Mouse (Mus musculus) small intestine, adult 2 months (tissue): Measurements from ENCODE around the gene Mpi. TPM values are rescaled to one million over a fixed set of nuclear protein-coding genes. Genes with fewer than 3 reads are reported as not detected.

Experiments
- H3K27ac ChIP-seq: fragments of 200-500 bp; 2 replicates; pipeline ENCODE4 v1.5.1; 2012; ENCODE audit warnings: low read depth, low read length, control low read depth, inconsistent platforms; ENCODE audit not compliant: insufficient read depth
- H3K27me3 ChIP-seq: fragments of 200-500 bp; 2 replicates; pipeline ENCODE4 v1.6.1; 2012; ENCODE audit warnings: mild to moderate bottlenecking, moderate library complexity, low read length, inconsistent platforms; ENCODE audit not compliant: control insufficient read depth, insufficient read depth
- H3K36me3 ChIP-seq: fragments of 200-500 bp; 2 replicates; pipeline ENCODE4 v1.6.1; 2012; ENCODE audit warnings: mild to moderate bottlenecking, low read length, control low read depth, inconsistent platforms; ENCODE audit not compliant: control insufficient read depth, insufficient read depth
- H3K4me1 ChIP-seq: fragments of 200-500 bp; 2 replicates; pipeline ENCODE4 v1.6.1; 2012; ENCODE audit warnings: low read length, inconsistent platforms, mixed read lengths; ENCODE audit not compliant: control insufficient read depth, insufficient read depth, insufficient read length
- H3K4me3 ChIP-seq: fragments of 200-500 bp; 2 replicates; pipeline ENCODE4 v1.5.1; 2012; ENCODE audit warnings: low read depth, mild to moderate bottlenecking, control low read depth, inconsistent platforms, low read length, moderate library complexity
- CTCF ChIP-seq: fragments of 200-500 bp; IDR thresholded peaks from 2 replicates; pipeline ENCODE4 v1.5.1; 2012; ENCODE audit warnings: low read depth, mild to moderate bottlenecking, control low read depth, inconsistent platforms, low read length, moderate library complexity, mixed read lengths; ENCODE audit not compliant: insufficient replicate concordance, insufficient read length; ENCODE audit errors: extremely low read depth
- POLR2A ChIP-seq: fragments of 200-500 bp; IDR thresholded peaks from 2 replicates; pipeline ENCODE4 v1.6.1; 2012; ENCODE audit warnings: low read depth, mild to moderate bottlenecking, control low read depth, inconsistent platforms, low read length, moderate library complexity
- WGBS: fragments of 180-500 bp; shearing (Covaris S2); methylation state at CpG from one replicate; pipeline ENCODE4 v1.1.7; 2018; 5-methylcytosine and 5-hydroxymethylcytosine counted together
- polyA plus RNA-seq: library from polyadenylated mRNA; depleted of rRNA; stranded (reverse); fragments of >200 nt; gene quantifications from 2 replicates; pipeline ENCODE4 v1.2.3, GENCODE M21; 2012

Gene Mpi
- polyA plus RNA-seq, 1 experiment = 117 TPM

- Histone ChIP-seq H3K27ac (peak overlapping the region; percentile 96), H3K27me3 (no peaks in the 10 kb centered on the region), H3K36me3 (no peaks in the 10 kb centered on the region), H3K4me1 (peaks cover 29% of the 10 kb centered on the region), H3K4me3 (peak overlapping the region; percentile 76)
- no peak for TF ChIP-seq POLR2A
- no peak for TF ChIP-seq CTCF
- 14% methylated on average over 13 of the region's 13 CpGs for WGBS
Measured at GRCm38 (mm10) chr9:57561711-57562099, 9.1 kb upstream of the Mpi start.

GRCm38 (mm10) chr9:57560861-57561710 lies 8.5 kb upstream of the Mpi start, which contains the start of gene Scamp2:
Gene Scamp2 (plus strand): TSS chr9:57560943.
- Histone ChIP-seq H3K27ac (peak within 1 kb of the TSS; percentile 96), H3K36me3 (no peaks in the 10 kb centered on the region), H3K27me3 (no peaks in the 10 kb centered on the region), H3K4me3 (peak within 1 kb of the TSS; percentile 76), H3K4me1 (peaks cover 24% of the 10 kb centered on the region)
- WGBS = 1% methylated on average over 37 of the region's 37 CpGs
- peak; percentile 88 for TF ChIP-seq POLR2A
- TF ChIP-seq CTCF = no peak

- 24% methylated on average over 7 of the region's 7 CpGs for WGBS
- Histone ChIP-seq H3K36me3 (no peaks in the 10 kb centered on the region), H3K4me3 (peak overlapping the region; percentile 17; the same call in 1 of the 2 replicates), H3K27me3 (no peaks in the 10 kb centered on the region), H3K4me1 (peaks cover 16% of the 10 kb centered on the region), H3K27ac (peak overlapping the region; percentile 27)
- TF ChIP-seq POLR2A = no peak
- TF ChIP-seq CTCF = no peak
Measured at GRCm38 (mm10) chr9:57560263-57560662, 7.7 kb upstream of the Mpi start.

DNA sequence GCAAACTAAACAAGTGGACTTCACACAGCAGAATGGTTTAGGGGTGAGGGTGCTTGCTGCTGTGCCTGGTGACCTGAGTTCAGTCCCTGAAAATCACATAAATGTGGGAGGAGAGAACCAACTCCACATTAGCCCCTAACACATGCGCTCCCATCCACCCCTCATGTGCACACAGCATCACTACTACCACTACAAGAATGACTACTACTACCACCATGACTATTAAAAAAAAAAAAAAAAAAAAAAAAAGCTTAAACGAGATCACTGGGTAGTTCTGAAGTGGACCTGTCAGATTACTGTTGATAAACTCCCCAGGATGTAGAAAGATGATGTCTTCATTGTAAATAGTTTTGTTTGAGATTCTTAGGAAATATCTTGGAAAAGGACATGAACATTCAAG lies 7.0 kb upstream of the Mpi start:
- peaks cover 11% of the 10 kb centered on the region for H3K4me1 ChIP-seq

DNA sequence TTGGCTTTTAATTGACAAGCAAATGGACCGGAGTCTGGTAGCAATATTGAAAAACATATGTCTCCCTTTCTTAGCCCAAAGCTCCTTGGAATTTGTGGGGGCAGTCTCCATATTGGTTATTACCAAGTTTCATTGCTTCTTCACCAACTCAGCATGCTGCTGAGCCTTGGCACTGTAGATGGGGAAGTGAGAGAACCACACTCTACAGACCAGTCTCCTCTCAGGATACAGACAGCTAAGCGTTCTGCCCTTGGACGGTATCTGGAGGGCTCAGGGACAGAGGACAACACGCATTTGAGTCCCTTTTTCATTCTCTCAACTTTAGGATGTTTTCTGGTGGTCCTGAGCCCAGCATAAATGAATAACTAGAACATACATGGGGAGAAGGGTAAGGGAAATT lies 6.1 kb upstream of the Mpi start:
- H3K27ac ChIP-seq = no peak overlapping the region
- 88% methylated on average over 4 of the region's 4 CpGs for WGBS
- H3K27me3 ChIP-seq = no peaks in the 10 kb centered on the region
- H3K4me3 ChIP-seq = no peak overlapping the region
- peaks cover 11% of the 10 kb centered on the region for H3K4me1 ChIP-seq
- no peaks in the 10 kb centered on the region for H3K36me3 ChIP-seq
- TF ChIP-seq CTCF (no peak), POLR2A (no peak)

More for the DNA sequence above, 7.0 kb upstream of the Mpi start:
- TF ChIP-seq CTCF (no peak), POLR2A (no peak)
- no peaks in the 10 kb centered on the region for H3K27me3 ChIP-seq
- no peak overlapping the region for H3K27ac ChIP-seq
- H3K36me3 ChIP-seq = no peaks in the 10 kb centered on the region
- WGBS = 62% methylated on average over 2 of the region's 2 CpGs
- no peak overlapping the region for H3K4me3 ChIP-seq

- no peak overlapping the region for H3K27ac ChIP-seq
- TF ChIP-seq POLR2A (no peak), CTCF (no peak)
- peaks cover 11% of the 10 kb centered on the region for H3K4me1 ChIP-seq
- no peaks in the 10 kb centered on the region for H3K36me3 ChIP-seq
- 85% methylated on average over 3 of the region's 3 CpGs for WGBS
- no peaks in the 10 kb centered on the region for H3K27me3 ChIP-seq
- H3K4me3 ChIP-seq = no peak overlapping the region
Measured at GRCm38 (mm10) chr9:57557215-57557614, 4.7 kb upstream of the Mpi start.

DNA sequence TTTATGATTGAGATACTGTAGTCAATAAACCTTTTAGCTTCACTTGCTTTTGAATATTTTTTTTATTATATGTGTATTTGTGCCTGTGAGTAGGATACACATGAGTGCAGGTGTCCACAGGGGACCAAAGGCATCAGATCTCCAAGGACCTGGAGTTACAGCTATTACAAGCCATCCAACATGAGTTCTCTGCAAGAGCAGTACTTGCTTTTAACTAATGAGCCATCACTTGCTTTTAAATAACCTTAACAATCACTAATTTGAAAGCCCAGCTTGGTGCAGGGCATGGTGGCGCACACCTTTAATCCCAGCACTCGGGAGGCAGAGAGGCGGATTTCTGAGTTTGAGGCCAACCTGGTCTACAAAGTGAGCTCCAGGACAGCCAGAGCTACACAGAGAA lies 2.2 kb upstream of the Mpi start:
- Histone ChIP-seq H3K36me3 (peaks cover 2% of the 10 kb centered on the region), H3K4me3 (no peak overlapping the region), H3K27me3 (no peaks in the 10 kb centered on the region), H3K4me1 (peaks cover 13% of the 10 kb centered on the region), H3K27ac (no peak overlapping the region)
- WGBS = 87% methylated on average over 3 of the region's 3 CpGs
- no peak for TF ChIP-seq POLR2A
- no peak for TF ChIP-seq CTCF
